Mouse (Mus musculus) brain, embryonic 14.5 days (tissue): ENCODE data around the gene Lpcat4.

Experiments
- CTCF ChIP-seq: fragments of 200-500 bp; IDR thresholded peaks from 2 replicates; pipeline ENCODE4 v1.5.1; 2012; ENCODE audit warnings: inconsistent platforms, mild to moderate bottlenecking, moderate library complexity, borderline replicate concordance; ENCODE audit not compliant: insufficient read depth, insufficient read length; ENCODE audit errors: extremely low read depth
- POLR2A ChIP-seq: fragments of 200-500 bp; IDR thresholded peaks from 2 replicates; pipeline ENCODE4 v1.6.1; 2012; ENCODE audit warnings: mild to moderate bottlenecking, inconsistent platforms, borderline replicate concordance; ENCODE audit not compliant: poor library complexity, insufficient read depth, insufficient read length, severe bottlenecking; ENCODE audit errors: extremely low read depth

DNA sequence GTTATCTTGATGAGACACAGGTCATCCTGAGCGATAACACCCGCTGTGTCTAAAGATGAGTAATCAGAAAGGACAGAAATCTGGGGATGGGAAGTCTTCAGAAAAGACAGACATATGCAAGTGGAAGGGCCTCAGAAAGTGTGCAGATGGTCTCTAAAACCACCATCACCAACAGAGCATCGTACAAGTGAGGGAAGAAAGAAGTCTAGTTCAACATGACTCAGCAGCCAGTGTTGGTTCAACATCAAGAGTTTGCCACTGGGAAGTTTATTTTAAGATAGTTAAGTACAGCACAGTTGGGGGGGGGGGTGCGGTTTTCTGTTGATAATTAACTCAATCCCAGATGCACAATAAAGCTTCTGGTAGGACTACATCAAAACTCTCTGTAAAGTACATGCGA lies 18.4 kb upstream of the Lpcat4 start:
- TF ChIP-seq CTCF (no peak), POLR2A (no peak)
